Mouse (Mus musculus) splenic B cell, adult 2 months (primary cell): Measurements from ENCODE around the gene Atp13a4.

Source experiments
- DNase-seq: peaks from one replicate; pipeline ENCODE4 v3.0.0-alpha.2; 2011; ENCODE audit warnings: low read depth, low spot score
- H3K27me3 ChIP-seq: 2 replicates; pipeline ENCODE4 v1.6.1; 2012; ENCODE audit warnings: mild to moderate bottlenecking, low read length, moderate library complexity, mixed read lengths; ENCODE audit not compliant: control insufficient read depth, poor library complexity, insufficient read depth, severe bottlenecking
- H3K36me3 ChIP-seq: 2 replicates; pipeline ENCODE4 v1.6.1; 2012; ENCODE audit warnings: mild to moderate bottlenecking, low read length, moderate library complexity, mixed read lengths; ENCODE audit not compliant: control insufficient read depth, poor library complexity, insufficient read depth, severe bottlenecking

Gene Atp13a4

DNA sequence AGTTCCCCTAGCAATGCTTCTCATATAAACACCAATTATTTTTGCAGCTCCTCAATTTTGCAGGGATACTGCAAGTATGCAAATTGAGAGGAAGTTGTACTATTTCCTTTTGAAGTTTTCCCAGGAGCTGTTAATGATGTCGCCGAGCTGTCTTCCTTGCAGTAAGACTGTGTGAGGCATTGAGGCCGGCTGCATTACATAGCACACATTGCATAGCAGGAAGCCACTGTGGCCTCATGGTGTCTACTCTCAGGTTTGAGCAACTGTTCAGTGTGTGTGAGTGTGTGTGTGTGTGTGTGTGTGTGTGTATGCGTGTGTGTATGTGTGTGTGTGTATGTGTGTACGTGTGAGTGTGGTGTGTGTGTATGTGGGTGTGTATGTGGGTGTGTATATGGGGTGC lies 106.6 kb downstream of the Atp13a4 start:
- Histone ChIP-seq H3K36me3 (no peaks in the 10 kb centered on the region), H3K27me3 (no peaks in the 10 kb centered on the region)
- no peak for DNase-seq

DNA sequence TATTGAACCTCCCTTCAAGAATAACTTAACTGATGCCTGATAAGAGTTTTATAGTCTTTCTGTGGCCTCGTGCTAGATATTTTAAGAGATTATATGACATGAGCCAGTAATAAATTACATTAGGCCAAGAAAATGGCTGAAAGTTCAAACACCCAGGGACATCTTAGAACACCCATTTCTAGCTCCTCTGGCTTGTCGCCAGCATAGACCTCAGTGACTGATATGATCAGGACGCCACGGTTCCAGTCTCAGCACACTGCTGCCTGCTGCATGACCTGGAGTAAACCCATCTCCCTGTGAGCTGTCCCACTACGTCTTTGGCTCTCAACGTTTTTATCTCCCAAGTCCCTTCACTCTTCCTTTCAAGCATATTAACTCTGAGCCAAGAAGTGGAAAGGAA lies 108.9 kb downstream of the Atp13a4 start:
- no peak for DNase-seq
- Histone ChIP-seq H3K36me3 (no peaks in the 10 kb centered on the region), H3K27me3 (no peaks in the 10 kb centered on the region)

DNA sequence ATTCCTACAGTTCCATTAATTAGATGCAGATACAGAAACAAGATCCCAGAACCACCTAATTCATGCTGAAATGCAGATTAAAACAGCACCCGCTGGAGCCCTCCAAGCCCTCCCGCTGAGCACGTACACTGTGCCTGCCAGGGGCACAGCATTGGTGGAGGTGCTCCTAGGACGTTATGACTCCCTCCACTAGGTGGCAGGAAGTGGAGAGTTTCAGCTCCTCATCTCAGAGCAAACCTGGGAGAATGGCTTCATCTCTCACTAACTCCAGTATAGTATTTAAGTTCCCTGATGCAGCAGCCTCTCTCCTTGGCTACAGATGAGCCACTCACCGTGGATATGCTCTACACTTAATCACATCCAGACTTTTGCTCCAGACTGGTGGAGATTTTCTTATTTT lies 110.0 kb downstream of the Atp13a4 start:
- H3K27me3 ChIP-seq: no peaks in the 10 kb centered on the region
- H3K36me3 ChIP-seq: no peaks in the 10 kb centered on the region
- peak; percentile 15 for DNase-seq

DNA sequence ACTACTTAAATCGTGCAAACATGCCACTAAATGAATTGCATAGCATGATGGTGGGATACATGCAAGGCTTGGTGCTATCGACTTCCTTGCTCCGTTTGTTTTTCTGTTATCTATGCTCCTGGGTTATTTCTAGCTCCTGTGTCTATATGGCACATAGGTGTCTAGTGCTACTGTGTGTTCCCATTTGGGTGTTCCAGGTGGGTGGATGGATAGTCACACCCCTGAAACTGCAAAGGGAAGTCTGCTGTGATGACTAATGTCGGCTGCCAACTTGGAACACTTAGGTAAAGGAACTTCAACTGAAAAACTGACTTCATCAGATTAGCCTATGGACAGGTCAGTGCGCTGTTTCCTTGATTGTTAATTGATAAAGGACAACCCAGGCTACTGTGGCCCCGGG lies 129.8 kb downstream of the Atp13a4 start:
- Histone ChIP-seq H3K27me3 (no peaks in the 10 kb centered on the region), H3K36me3 (no peaks in the 10 kb centered on the region)
- no peak for DNase-seq

DNA sequence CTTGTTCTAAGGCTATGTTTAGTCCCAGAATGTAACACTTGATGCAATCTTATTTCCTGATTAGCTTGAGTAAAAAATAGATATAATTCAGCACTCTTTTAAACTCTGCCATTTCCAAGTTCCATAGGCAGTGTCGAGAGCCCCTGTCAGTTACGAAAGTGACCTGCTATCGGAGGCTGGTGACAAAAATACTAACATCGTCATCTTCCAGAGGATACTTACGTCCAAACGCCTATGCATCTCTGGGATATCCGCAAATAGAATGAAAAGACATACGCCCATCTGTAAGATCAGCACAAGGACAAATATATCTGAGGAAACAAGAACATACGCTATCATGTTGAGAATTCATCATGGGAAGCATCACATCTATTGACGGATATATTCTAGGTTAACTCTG lies 137.3 kb downstream of the Atp13a4 start:
- Histone ChIP-seq H3K36me3 (no peaks in the 10 kb centered on the region), H3K27me3 (no peaks in the 10 kb centered on the region)
- no peak for DNase-seq

DNA sequence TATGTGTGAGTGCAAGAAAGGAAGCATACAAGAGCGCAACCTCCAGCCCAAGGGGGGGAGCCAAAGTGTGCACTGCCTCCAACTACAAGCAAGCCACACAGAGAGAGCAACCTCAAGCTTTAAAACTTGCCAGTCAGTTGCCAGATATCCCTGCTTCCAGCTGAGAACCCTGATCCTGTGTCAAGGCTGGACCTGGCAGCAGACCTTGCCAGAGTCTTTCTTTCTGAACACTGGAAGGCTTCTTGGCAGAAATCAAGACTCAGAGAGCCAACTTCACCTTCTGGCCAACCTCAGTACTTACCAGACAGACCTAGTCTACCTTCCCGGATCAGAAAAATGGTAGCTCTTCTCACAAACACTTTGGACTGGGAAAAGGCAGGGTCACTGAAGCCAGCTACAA lies 145.6 kb downstream of the Atp13a4 start:
- DNase-seq: no peak
- H3K27me3 ChIP-seq: no peaks in the 10 kb centered on the region

DNA sequence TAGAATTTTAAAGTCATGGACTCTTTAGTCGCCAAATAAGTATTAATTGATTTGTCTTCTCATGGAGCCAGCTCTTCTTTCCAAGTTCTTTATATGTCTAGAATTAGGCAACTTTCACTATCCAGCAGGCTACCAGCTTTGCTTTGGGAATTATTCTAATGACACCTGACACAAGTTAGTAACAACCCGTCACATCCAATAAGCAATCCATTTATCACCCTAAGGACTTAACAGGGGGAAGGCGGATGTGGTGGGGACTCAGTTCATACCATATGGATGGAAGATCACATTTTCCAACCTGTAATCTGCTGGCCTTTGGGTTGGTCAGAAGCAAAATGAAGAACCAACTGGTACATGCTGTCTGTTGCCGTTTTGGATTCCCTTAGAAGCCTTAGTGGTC lies 159.9 kb downstream of the Atp13a4 start:
- no peak for DNase-seq
- H3K36me3 ChIP-seq: no peaks in the 10 kb centered on the region
- no peaks in the 10 kb centered on the region for H3K27me3 ChIP-seq

More for the DNA sequence above, 145.6 kb downstream of the Atp13a4 start:
- no peaks in the 10 kb centered on the region for H3K36me3 ChIP-seq

DNA sequence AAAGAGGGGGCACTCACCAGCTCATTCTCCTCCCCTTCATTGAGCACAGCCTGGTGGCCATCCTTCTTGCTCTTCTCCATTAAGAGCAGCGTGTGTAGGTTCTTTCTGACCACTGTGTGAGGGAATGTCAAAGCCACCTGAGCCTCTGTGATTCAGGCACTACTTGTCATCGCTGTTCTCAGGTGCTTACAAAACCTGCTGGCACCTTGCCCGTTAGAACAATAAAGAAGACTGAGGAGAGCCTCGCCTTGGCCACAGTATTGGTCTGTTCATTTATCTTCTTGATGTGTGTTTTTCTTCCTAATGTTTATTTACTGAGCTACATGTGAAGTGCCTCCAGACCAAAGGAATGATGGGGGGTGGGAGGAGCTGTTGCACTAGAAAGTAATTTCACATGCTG lies 166.2 kb downstream of the Atp13a4 start, which contains the start of gene Atp13a5:
TSS of gene Atp13a5 (minus strand) at position 275 of the 400 bp plus-strand sequence.
- no peaks in the 10 kb centered on the region for H3K27me3 ChIP-seq
- H3K36me3 ChIP-seq: no peaks in the 10 kb centered on the region; the same call in 1 of the 2 replicates
- no peak for DNase-seq

DNA sequence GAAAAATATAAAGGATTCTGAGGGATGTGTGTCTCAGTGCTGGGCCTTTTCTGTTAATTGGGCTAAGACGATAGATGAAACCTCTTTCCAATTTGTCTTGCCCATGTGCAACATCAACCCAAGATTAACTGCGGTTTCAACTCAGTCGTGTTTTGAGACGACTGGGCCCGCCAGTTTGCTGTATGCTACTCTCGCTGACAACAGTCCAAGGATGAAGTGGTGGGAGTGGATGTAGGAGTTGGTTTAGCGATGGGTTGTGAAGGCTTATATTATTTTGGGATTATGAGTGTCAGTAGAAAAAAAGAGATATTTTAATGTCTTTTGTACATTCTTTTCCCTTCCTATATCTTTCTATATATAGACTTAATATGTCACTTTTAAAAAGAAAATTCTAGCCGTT lies 170.0 kb downstream of the Atp13a4 start:
- DNase-seq: no peak
- H3K27me3 ChIP-seq: no peaks in the 10 kb centered on the region
- H3K36me3 ChIP-seq: no peaks in the 10 kb centered on the region; the same call in 1 of the 2 replicates
